Comparison of ENCODE assay signal across 8 mouse cellular contexts in the genomic region with DNA sequence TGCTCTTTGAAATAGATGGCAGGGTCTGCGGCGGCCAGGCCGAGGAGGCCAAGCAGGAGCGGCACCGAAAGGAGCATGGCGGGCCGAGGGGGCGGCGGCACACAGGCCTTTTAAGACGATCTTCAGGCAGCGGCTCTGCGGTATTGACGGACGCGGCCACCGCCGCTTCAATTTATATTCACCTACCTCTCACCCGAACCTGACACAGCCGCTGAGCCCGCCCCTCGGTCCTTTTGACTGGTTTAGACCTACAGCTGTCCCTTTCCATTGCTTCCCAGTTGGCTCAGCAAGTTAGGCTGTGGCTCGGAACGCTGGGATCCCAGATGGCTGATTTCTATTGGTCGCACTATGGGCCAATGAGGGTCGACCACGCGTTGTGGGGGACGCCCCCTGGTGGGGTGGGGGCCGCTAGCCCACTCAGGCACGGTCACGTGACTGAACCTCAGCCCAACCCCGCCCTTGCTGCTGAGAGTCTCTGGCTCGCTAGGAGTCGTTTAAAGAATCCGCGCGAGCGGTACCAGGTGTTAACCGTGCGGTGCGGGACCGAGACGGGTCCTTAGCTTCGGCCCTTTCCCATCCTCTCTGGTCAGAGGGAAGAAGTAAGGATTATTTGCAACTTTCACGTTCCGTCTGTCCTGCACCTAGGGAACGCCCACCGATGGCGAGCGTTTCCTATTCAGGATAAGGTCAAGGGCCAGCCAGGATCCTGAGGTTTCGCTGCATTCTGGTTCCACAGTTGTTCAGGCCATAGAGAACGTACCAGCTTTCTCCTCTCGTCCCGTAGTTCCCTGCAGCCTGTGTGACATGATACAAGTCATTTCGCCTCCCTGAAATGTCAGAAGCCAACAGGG. TPM values are rescaled to one million over a fixed set of nuclear protein-coding genes. Genes with fewer than 3 reads are reported as not detected.
DNase-seq lines count a peak whose midpoint lies in the region; ATAC-seq and TF ChIP-seq lines count a peak whose summit lies in the region.

Gene Calr (minus strand): TSS at position 213 of the 851 bp plus-strand sequence.

- under 1% methylated on average over 55 of the region's 55 CpGs for WGBS in embryonic facial prominence, embryonic 13.5 days
- WGBS in kidney, adult 2 months, result 1% methylated on average over 55 of the region's 55 CpGs
- under 1% methylated on average over 55 of the region's 55 CpGs for WGBS in limb, embryonic 12.5 days
- under 1% methylated on average over 55 of the region's 55 CpGs for WGBS in midbrain, embryonic 15.5 days
- under 1% methylated on average over 55 of the region's 55 CpGs for WGBS in spleen, adult 2 months

- H3K4me1 ChIP-seq in embryonic facial prominence, embryonic 13.5 days, result peaks cover 42% of the 10 kb centered on the region
- peaks cover 11% of the 10 kb centered on the region for H3K4me1 ChIP-seq in kidney, adult 2 months (ENCODE audit: control insufficient read depth, insufficient read depth, low read length)
- peaks cover 23% of the 10 kb centered on the region for H3K4me1 ChIP-seq in limb, embryonic 12.5 days (replicated peaks)
- H3K4me1 ChIP-seq in midbrain, embryonic 15.5 days, result peaks cover 32% of the 10 kb centered on the region
- peaks cover 10% of the 10 kb centered on the region; the same call in 1 of the 2 replicates for H3K4me1 ChIP-seq in spleen, adult 2 months (ENCODE audit: control insufficient read depth, insufficient read depth, insufficient read length)

- H3K4me2 ChIP-seq in embryonic facial prominence, embryonic 13.5 days, result peak within 1 kb of the TSS; percentile 84
- H3K4me2 ChIP-seq in limb, embryonic 12.5 days, result peak within 1 kb of the TSS; percentile 80
- peak within 1 kb of the TSS; percentile 77 for H3K4me2 ChIP-seq in midbrain, embryonic 15.5 days

- H3K36me3 ChIP-seq in embryonic facial prominence, embryonic 13.5 days, result peaks cover 37% of the 10 kb centered on the region
- peaks cover 9% of the 10 kb centered on the region for H3K36me3 ChIP-seq in kidney, adult 2 months (ENCODE audit: control insufficient read depth, insufficient read depth, low read length)
- peaks cover 37% of the 10 kb centered on the region for H3K36me3 ChIP-seq in limb, embryonic 12.5 days
- H3K36me3 ChIP-seq in midbrain, embryonic 15.5 days (replicated peaks), result peaks cover 27% of the 10 kb centered on the region
- H3K36me3 ChIP-seq in spleen, adult 2 months (ENCODE audit: control insufficient read depth, insufficient read depth, low read length), result peaks cover 22% of the 10 kb centered on the region

- TF ChIP-seq POLR2A in kidney, adult 2 months (IDR thresholded peaks at IDR 0.05; ENCODE audit: low read depth, low read length), result peak; percentile 99
- TF ChIP-seq POLR2A in spleen, adult 2 months (IDR thresholded peaks at IDR 0.05; ENCODE audit: low read depth, low read length), result peak; percentile 99

- H3K27ac ChIP-seq in embryonic facial prominence, embryonic 13.5 days, result peak within 1 kb of the TSS; percentile 88
- peak within 1 kb of the TSS; percentile 72 for H3K27ac ChIP-seq in kidney, adult 2 months (ENCODE audit: insufficient read depth, low read depth, low read length)
- peak within 1 kb of the TSS; percentile 87 for H3K27ac ChIP-seq in limb, embryonic 12.5 days
- peak within 1 kb of the TSS; percentile 90 for H3K27ac ChIP-seq in midbrain, embryonic 15.5 days
- H3K27ac ChIP-seq in spleen, adult 2 months (ENCODE audit: insufficient read depth, low read length), result peak within 1 kb of the TSS; percentile 94

- ATAC-seq in embryonic facial prominence, embryonic 13.5 days (ENCODE audit: insufficient number of reproducible peaks, insufficient read depth, low FRiP score, low TSS enrichment, low read depth), result peak; percentile 99
- ATAC-seq in limb, embryonic 12.5 days (ENCODE audit: insufficient number of reproducible peaks, insufficient read depth, low FRiP score, low TSS enrichment, low read depth), result peak; percentile 100
- peak; percentile 98 for ATAC-seq in midbrain, embryonic 15.5 days (replicated peaks)

- peak; percentile 99 for DNase-seq in 3134 (ENCODE audit: extremely low read depth, insufficient read length, low spot score)
- DNase-seq in adrenal gland, postnatal 36 days, result peak; percentile 100
- peak; percentile 98 to 100 for DNase-seq in heart, adult 18-20 months
- peak; percentile 100 for DNase-seq in kidney, adult 2 months
- peak; percentile 99 to 100 for DNase-seq in spleen, adult 2 months (ENCODE audit: low read depth in 1 of 2, low spot score in 2 of 2)

- H3K4me3 ChIP-seq in embryonic facial prominence, embryonic 13.5 days, result peak within 1 kb of the TSS; percentile 97
- H3K4me3 ChIP-seq in kidney, adult 2 months (ENCODE audit: insufficient read depth, low read depth, low read length), result peak within 1 kb of the TSS; percentile 92
- peak within 1 kb of the TSS; percentile 97 for H3K4me3 ChIP-seq in limb, embryonic 12.5 days (replicated peaks)
- peak within 1 kb of the TSS; percentile 97 for H3K4me3 ChIP-seq in midbrain, embryonic 15.5 days
- H3K4me3 ChIP-seq in spleen, adult 2 months (ENCODE audit: extremely low read depth, insufficient read depth, insufficient read length), result peak within 1 kb of the TSS; percentile 73

- H3K9ac ChIP-seq in embryonic facial prominence, embryonic 13.5 days, result peak within 1 kb of the TSS; percentile 97
- H3K9ac ChIP-seq in limb, embryonic 12.5 days (replicated peaks), result peak within 1 kb of the TSS; percentile 97
- H3K9ac ChIP-seq in midbrain, embryonic 15.5 days, result peak within 1 kb of the TSS; percentile 99

- no peaks in the 10 kb centered on the region for H3K27me3 ChIP-seq in embryonic facial prominence, embryonic 13.5 days
- no peaks in the 10 kb centered on the region for H3K27me3 ChIP-seq in kidney, adult 2 months (replicated peaks; ENCODE audit: control insufficient read depth, insufficient read depth, low read length)
- H3K27me3 ChIP-seq in limb, embryonic 12.5 days, result no peaks in the 10 kb centered on the region
- H3K27me3 ChIP-seq in midbrain, embryonic 15.5 days (replicated peaks), result no peaks in the 10 kb centered on the region
- H3K27me3 ChIP-seq in spleen, adult 2 months (ENCODE audit: control insufficient read depth, insufficient read depth, low read length), result no peaks in the 10 kb centered on the region

- H3K9me3 ChIP-seq in embryonic facial prominence, embryonic 13.5 days, result no peaks in the 10 kb centered on the region
- no peaks in the 10 kb centered on the region for H3K9me3 ChIP-seq in limb, embryonic 12.5 days
- no peaks in the 10 kb centered on the region for H3K9me3 ChIP-seq in midbrain, embryonic 15.5 days

- TF ChIP-seq CTCF in kidney, adult 2 months (conservative IDR thresholded peaks at IDR 0.05; ENCODE audit: insufficient read depth, insufficient read length, low read depth, low read length), result no peak
- no peak for TF ChIP-seq CTCF in spleen, adult 2 months (IDR thresholded peaks at IDR 0.05; ENCODE audit: extremely low read depth, insufficient read depth, insufficient read length, insufficient replicate concordance)

RNA-seq across cellular contexts. Expression of gene Calr, which starts in this region (rescaled TPM):
- 100 to 1,000 TPM; 569 to 727 TPM for total RNA-seq in adrenal gland, postnatal 36 days (2021)
- 959 and 1,012 TPM in 2 replicates for polyA plus RNA-seq in embryonic facial prominence, embryonic 13.5 days (2015; fragmentation: Nextera tagmentation; extraction: Ambion mirVana)
- total RNA-seq in heart, adult 18-20 months (2021), result 100 to 1,000 TPM; 297 to 306 TPM
- 316 and 337 TPM in 2 replicates for polyA plus RNA-seq in kidney, adult 2 months (2012; rRNA removed)
- polyA plus RNA-seq in limb, embryonic 12.5 days (2016; fragmentation: Nextera tagmentation; extraction: Ambion mirVana), result 764 and 842 TPM in 2 replicates
- polyA plus RNA-seq in midbrain, embryonic 15.5 days (2015; fragmentation: Nextera tagmentation; extraction: Ambion mirVana), result 669 and 673 TPM in 2 replicates
- 112 and 116 TPM in 2 replicates for polyA plus RNA-seq in spleen, adult 2 months (2012; rRNA removed)

Comparison
In these comparisons a context has a peak if more than half of its experiments do, and no peak if none do; other contexts are left out.
1. Peak in every context shown above with its lines: DNase-seq, ATAC-seq, H3K4me3 ChIP-seq and H3K27ac ChIP-seq.